Mouse (Mus musculus): ENCODE measurements at regions not wholly inside any gene's neighbourhood (a gene's known extent, or its start where the extent isn't known, plus 50 kb on each side); places are given as distances from the start of the nearest gene placed in this dataset.
A peak's percentile ranks its signal among the peaks of the same experiment; 100 is the strongest.

GRCm38 (mm10) chr10:99531104-99531503, 228.4 kb downstream of the Csl start:
- Histone ChIP-seq H3K9me3 (no peaks in the 10 kb centered on the region), H3K36me3 (no peaks in the 10 kb centered on the region), H3K4me2 (replicated peaks) (no peak overlapping the region), H3K4me1 (replicated peaks) (peaks cover 3% of the 10 kb centered on the region; the same call in 1 of the 2 replicates), H3K27ac (no peak overlapping the region), H3K9ac (no peak overlapping the region), H3K27me3 (replicated peaks) (no peaks in the 10 kb centered on the region), H3K4me3 (replicated peaks) (no peak overlapping the region)
- ATAC-seq, result no peak

- no peaks in the 10 kb centered on the region for H3K9me3 ChIP-seq
- H3K4me1 ChIP-seq (replicated peaks), result peaks cover 3% of the 10 kb centered on the region; the same call in 1 of the 2 replicates
- H3K9ac ChIP-seq, result no peak overlapping the region
- H3K36me3 ChIP-seq, result no peaks in the 10 kb centered on the region
- H3K4me2 ChIP-seq (replicated peaks), result no peak overlapping the region
- no peaks in the 10 kb centered on the region for H3K27me3 ChIP-seq (replicated peaks)
- no peak for ATAC-seq
- no peak overlapping the region for H3K27ac ChIP-seq
- H3K4me3 ChIP-seq (replicated peaks), result no peak overlapping the region
Measured at GRCm38 (mm10) chr10:99531556-99531955, 227.9 kb downstream of the Csl start.

- Histone ChIP-seq H3K27me3 (replicated peaks) (no peaks in the 10 kb centered on the region), H3K9me3 (no peaks in the 10 kb centered on the region), H3K4me1 (replicated peaks) (peaks cover 3% of the 10 kb centered on the region; the same call in 1 of the 2 replicates), H3K4me2 (replicated peaks) (no peak overlapping the region), H3K27ac (no peak overlapping the region), H3K36me3 (no peaks in the 10 kb centered on the region), H3K9ac (no peak overlapping the region), H3K4me3 (replicated peaks) (no peak overlapping the region)
- no peak for ATAC-seq
- WGBS, result 53% methylated on average over 7 of the region's 7 CpGs
Measured at GRCm38 (mm10) chr10:99531992-99532391, 227.5 kb downstream of the Csl start.

- Histone ChIP-seq H3K9me3 (no peaks in the 10 kb centered on the region), H3K4me1 (replicated peaks) (peaks cover 3% of the 10 kb centered on the region; the same call in 1 of the 2 replicates), H3K4me3 (replicated peaks) (no peak overlapping the region), H3K27ac (no peak overlapping the region), H3K27me3 (replicated peaks) (no peaks in the 10 kb centered on the region), H3K36me3 (no peaks in the 10 kb centered on the region), H3K4me2 (replicated peaks) (no peak overlapping the region), H3K9ac (no peak overlapping the region)
- 46% methylated on average over 3 of the region's 3 CpGs for WGBS
- ATAC-seq, result no peak
Measured at GRCm38 (mm10) chr10:99532697-99533119, 226.8 kb downstream of the Csl start.

- no peak for ATAC-seq
- no peak overlapping the region for H3K27ac ChIP-seq
- 44% methylated on average over 4 of the region's 4 CpGs for WGBS
Measured at GRCm38 (mm10) chr10:99533468-99533867, 226.0 kb downstream of the Csl start.

GRCm38 (mm10) chr10:99534237-99534636, 225.2 kb downstream of the Csl start:
- no peak overlapping the region for H3K27ac ChIP-seq
- ATAC-seq, result no peak

More at GRCm38 (mm10) chr10:99533468-99533867, 226.0 kb downstream of the Csl start:
- Histone ChIP-seq H3K9me3 (no peaks in the 10 kb centered on the region), H3K27me3 (replicated peaks) (no peaks in the 10 kb centered on the region), H3K9ac (no peak overlapping the region), H3K4me2 (replicated peaks) (0 out of 2 replicates have a peak overlapping the region, but pooled peaks have one; percentile 9), H3K36me3 (no peaks in the 10 kb centered on the region), H3K4me1 (replicated peaks) (peaks cover 3% of the 10 kb centered on the region; the same call in 1 of the 2 replicates), H3K4me3 (replicated peaks) (no peak overlapping the region)

GRCm38 (mm10) chr10:99538639-99539038, 220.8 kb downstream of the Csl start:
- Histone ChIP-seq H3K36me3 (no peaks in the 10 kb centered on the region), H3K4me2 (replicated peaks) (no peak overlapping the region), H3K4me1 (replicated peaks) (0 out of 2 replicates have a peak, but pooled peaks cover under 1% of the 10 kb centered on the region), H3K9ac (no peak overlapping the region), H3K9me3 (no peaks in the 10 kb centered on the region), H3K4me3 (replicated peaks) (no peak overlapping the region), H3K27me3 (replicated peaks) (no peaks in the 10 kb centered on the region), H3K27ac (no peak overlapping the region)
- no peak for ATAC-seq
- WGBS, result 64% methylated on average over 5 of the region's 5 CpGs

More at GRCm38 (mm10) chr10:99534237-99534636, 225.2 kb downstream of the Csl start:
- WGBS, result 45% methylated on average over 7 of the region's 7 CpGs
- H3K9ac ChIP-seq, result no peak overlapping the region
- no peaks in the 10 kb centered on the region for H3K36me3 ChIP-seq
- H3K4me3 ChIP-seq (replicated peaks), result no peak overlapping the region
- H3K4me2 ChIP-seq (replicated peaks), result no peak overlapping the region
- H3K27me3 ChIP-seq (replicated peaks), result no peaks in the 10 kb centered on the region
- H3K9me3 ChIP-seq, result no peaks in the 10 kb centered on the region
- peaks cover 3% of the 10 kb centered on the region; the same call in 1 of the 2 replicates for H3K4me1 ChIP-seq (replicated peaks)

- WGBS, result 89% methylated on average over 4 of the region's 4 CpGs
- ATAC-seq, result no peak
Measured at GRCm38 (mm10) chr10:99552373-99552772, 207.1 kb downstream of the Csl start.

GRCm38 (mm10) chr10:99552836-99553540, 206.5 kb downstream of the Csl start:
- H3K36me3 ChIP-seq, result no peaks in the 10 kb centered on the region
- no peaks in the 10 kb centered on the region for H3K9me3 ChIP-seq
- H3K27me3 ChIP-seq (replicated peaks), result no peaks in the 10 kb centered on the region
- H3K4me1 ChIP-seq (replicated peaks), result no peaks in the 10 kb centered on the region
- no peak overlapping the region for H3K27ac ChIP-seq
- WGBS, result 88% methylated on average over 12 of the region's 12 CpGs
- no peak overlapping the region for H3K4me3 ChIP-seq (replicated peaks)
- H3K9ac ChIP-seq, result no peak overlapping the region
- no peak overlapping the region for H3K4me2 ChIP-seq (replicated peaks)
- ATAC-seq, result no peak

More at GRCm38 (mm10) chr10:99552373-99552772, 207.1 kb downstream of the Csl start:
- H3K9ac ChIP-seq, result no peak overlapping the region
- no peaks in the 10 kb centered on the region for H3K4me1 ChIP-seq (replicated peaks)
- no peak overlapping the region for H3K4me3 ChIP-seq (replicated peaks)
- H3K27me3 ChIP-seq (replicated peaks), result no peaks in the 10 kb centered on the region
- H3K27ac ChIP-seq, result no peak overlapping the region
- no peaks in the 10 kb centered on the region for H3K9me3 ChIP-seq
- no peak overlapping the region for H3K4me2 ChIP-seq (replicated peaks)
- no peaks in the 10 kb centered on the region for H3K36me3 ChIP-seq

- no peaks in the 10 kb centered on the region for H3K9me3 ChIP-seq
- ATAC-seq, result no peak
- H3K4me2 ChIP-seq (replicated peaks), result no peak overlapping the region
- no peak overlapping the region for H3K4me3 ChIP-seq (replicated peaks)
- no peaks in the 10 kb centered on the region for H3K27me3 ChIP-seq (replicated peaks)
- H3K36me3 ChIP-seq, result no peaks in the 10 kb centered on the region
- no peak overlapping the region for H3K27ac ChIP-seq
- H3K4me1 ChIP-seq (replicated peaks), result no peaks in the 10 kb centered on the region
- 86% methylated on average over 2 of the region's 2 CpGs for WGBS
- no peak overlapping the region for H3K9ac ChIP-seq
Measured at GRCm38 (mm10) chr10:99555021-99555420, 204.4 kb downstream of the Csl start.

GRCm38 (mm10) chr10:99555658-99556352, 203.7 kb downstream of the Csl start:
- Histone ChIP-seq H3K9ac (no peak overlapping the region), H3K9me3 (no peaks in the 10 kb centered on the region), H3K4me1 (replicated peaks) (no peaks in the 10 kb centered on the region), H3K27me3 (replicated peaks) (no peaks in the 10 kb centered on the region), H3K36me3 (no peaks in the 10 kb centered on the region), H3K27ac (no peak overlapping the region), H3K4me3 (replicated peaks) (no peak overlapping the region), H3K4me2 (replicated peaks) (no peak overlapping the region)
- 60% methylated on average over 12 of the region's 12 CpGs for WGBS
- peak; percentile 82 for ATAC-seq

GRCm38 (mm10) chr10:99556353-99557036, 203.0 kb downstream of the Csl start:
- Histone ChIP-seq H3K27me3 (replicated peaks) (no peaks in the 10 kb centered on the region), H3K27ac (no peak overlapping the region), H3K4me3 (replicated peaks) (no peak overlapping the region), H3K9me3 (no peaks in the 10 kb centered on the region), H3K36me3 (no peaks in the 10 kb centered on the region), H3K9ac (no peak overlapping the region), H3K4me1 (replicated peaks) (no peaks in the 10 kb centered on the region), H3K4me2 (replicated peaks) (no peak overlapping the region)
- ATAC-seq, result no peak
- 53% methylated on average over 11 of the region's 11 CpGs for WGBS

Data from intestine, embryonic 15.5 days (tissue).